Comparison of ENCODE assay signal across 16 mouse cellular contexts in the genomic region with DNA sequence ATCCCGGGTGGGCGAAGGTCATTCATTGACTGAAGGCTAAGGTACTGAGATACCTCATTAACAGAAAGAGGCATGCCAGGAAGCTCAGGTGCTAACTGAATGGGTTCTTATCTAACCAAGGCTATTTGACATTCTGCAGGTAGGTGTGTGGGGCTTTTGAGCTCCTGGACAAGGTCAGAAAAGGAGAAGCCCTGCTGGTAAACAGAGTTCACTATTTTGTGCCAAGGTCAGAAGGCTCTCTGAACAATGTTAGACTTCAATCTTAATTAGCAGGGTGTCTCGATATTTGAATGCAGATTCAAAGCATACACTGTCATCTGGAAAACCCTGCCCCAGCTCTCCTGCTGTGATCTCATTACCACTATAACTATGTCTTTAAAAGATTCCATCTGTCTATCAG.
DNase-seq lines count a peak whose midpoint lies in the region.
"Had no signal": no experiment of that assay in that cellular context is flagged by ENCODE, and none has a peak within 500 bp of the region (broad histone marks: within the 10 kb centered on the region; RNA-seq: fewer than 3 reads in every experiment).

No protein-coding gene starts in this region.

- peak; percentile 41 to 47 for DNase-seq in cerebellum, postnatal 10 days
- no peak for DNase-seq in cerebellum, postnatal 36 days
- DNase-seq in kidney, adult 9 months, result peak; percentile 45
- DNase-seq in kidney, adult 18-20 months, result no peak
- DNase-seq in ES-CJ7 (ENCODE audit: low read depth, low spot score), result peak; percentile 39
- peak; percentile 56 for DNase-seq in ZHBTc4 (ENCODE audit: low read depth, low spot score)
- no peak for DNase-seq in ovary, postnatal 14 days (ENCODE audit: low spot score)
- DNase-seq: adrenal gland, postnatal 10 days; adrenal gland, postnatal 36 days; cerebellum, adult 18-20 months; cerebellum, adult 9-10 months; embryo, embryonic 11 days; gastrocnemius, postnatal 10 days; gastrocnemius, postnatal 36 days; heart, postnatal 10 days; heart, postnatal 36 days had no signal

Comparison
In these comparisons a context has a peak if more than half of its experiments do, and no peak if none do; other contexts are left out.
1. DNase-seq: peak in cerebellum, postnatal 10 days (2 of 2), kidney, adult 9 months (single experiment), ES-CJ7 (single experiment) and ZHBTc4 (single experiment); none in cerebellum, postnatal 36 days (0 of 2), kidney, adult 18-20 months (single experiment) and ovary, postnatal 14 days (single experiment).